Mouse (Mus musculus) forebrain, embryonic 16.5 days (tissue): Measurements from ENCODE around the gene Mettl15. TPM values are rescaled to one million over a fixed set of nuclear protein-coding genes. Genes with fewer than 3 reads are reported as not detected.
A peak's percentile ranks its signal among the peaks of the same experiment; 100 is the strongest.

ENCODE experiments used
- ATAC-seq: fragments of 200-750 bp; cut with Nextera tagmentation; 2 replicates; pipeline ENCODE4 v1.8.0; 2017; ENCODE audit warnings: mild to moderate bottlenecking, moderate library complexity
- H3K27ac ChIP-seq: fragments of 300-500 bp; sonication (generic); 2 replicates; pipeline ENCODE4 v1.5.1; 2014; ENCODE audit warnings: low read length, control low read depth
- H3K27me3 ChIP-seq: fragments of 300-500 bp; sonication (generic); replicated peaks from 2 replicates; pipeline ENCODE4 v1.6.1; 2014; ENCODE audit warnings: low read length; ENCODE audit not compliant: control insufficient read depth, insufficient read depth
- H3K36me3 ChIP-seq: fragments of 300-500 bp; sonication (generic); 2 replicates; pipeline ENCODE4 v1.6.1; 2014; ENCODE audit not compliant: control insufficient read depth, insufficient read depth
- H3K4me1 ChIP-seq: fragments of 300-500 bp; sonication (generic); replicated peaks from 2 replicates; pipeline ENCODE4 v1.6.1; 2014; ENCODE audit warnings: low read length; ENCODE audit not compliant: control insufficient read depth, insufficient read depth
- H3K4me2 ChIP-seq: fragments of 300-500 bp; sonication (generic); 2 replicates; pipeline ENCODE4 v1.6.1; 2014; ENCODE audit warnings: mild to moderate bottlenecking, low read length, control low read depth
- H3K4me3 ChIP-seq: fragments of 300-500 bp; sonication (generic); replicated peaks from 2 replicates; pipeline ENCODE4 v1.5.1; 2014; ENCODE audit warnings: mild to moderate bottlenecking, low read length, control low read depth
- H3K9ac ChIP-seq: fragments of 300-500 bp; sonication (generic); replicated peaks from 2 replicates; pipeline ENCODE4 v1.6.1; 2014; ENCODE audit warnings: low read depth, low read length, control low read depth
- H3K9me3 ChIP-seq: fragments of 300-500 bp; sonication (generic); 2 replicates; pipeline ENCODE4 v1.6.1; 2016; ENCODE audit warnings: low read length; ENCODE audit not compliant: control insufficient read depth
- WGBS: fragments of 180-500 bp; shearing (Covaris S2); extraction: QIAGEN DNeasy Blood & Tissue Kit; methylation state at CpG from one replicate; pipeline ENCODE4 v1.1.7; 2014; 5-methylcytosine and 5-hydroxymethylcytosine counted together
- polyA plus RNA-seq: library from polyadenylated mRNA; unstranded; fragments of >200 nt; fragmentation: Nextera tagmentation; extraction: Ambion mirVana; gene quantifications from 2 replicates; pipeline ENCODE4 v1.2.1, GENCODE M21; 2015

Mettl15 gene
- 11.4 and 16.5 TPM in 2 replicates for polyA plus RNA-seq

- H3K36me3 ChIP-seq, result no peaks in the 10 kb centered on the region
- peak within 1 kb of the TSS; percentile 76 for H3K4me2 ChIP-seq
- under 1% methylated on average over 51 of the region's 51 CpGs for WGBS
- no peaks in the 10 kb centered on the region for H3K27me3 ChIP-seq
- ATAC-seq, result peak; percentile 99
- peak within 1 kb of the TSS; percentile 63 for H3K4me3 ChIP-seq
- peak within 1 kb of the TSS; percentile 77 for H3K9ac ChIP-seq
- H3K9me3 ChIP-seq, result no peaks in the 10 kb centered on the region
- peaks cover 7% of the 10 kb centered on the region for H3K4me1 ChIP-seq
- H3K27ac ChIP-seq, result peak within 1 kb of the TSS; percentile 78
Observed at GRCm38 (mm10) chr2:109280600-109281340, at the start of gene Mettl15, which contains the start of gene Kif18a. Gene Mettl15 (minus strand): TSS chr2:109280748. Gene Kif18a (plus strand): TSS chr2:109280738.

GRCm38 (mm10) chr2:109311369-109311768 lies 30.8 kb upstream of the Mettl15 start:
- Histone ChIP-seq H3K9me3 (no peaks in the 10 kb centered on the region), H3K27me3 (no peaks in the 10 kb centered on the region), H3K4me2 (no peak overlapping the region), H3K36me3 (no peaks in the 10 kb centered on the region), H3K4me1 (no peaks in the 10 kb centered on the region), H3K9ac (no peak overlapping the region), H3K27ac (no peak overlapping the region), H3K4me3 (no peak overlapping the region)
- 97% methylated on average over 5 of the region's 5 CpGs for WGBS
- ATAC-seq, result no peak

- no peak for ATAC-seq
- Histone ChIP-seq H3K9ac (no peak overlapping the region), H3K4me1 (no peaks in the 10 kb centered on the region), H3K4me2 (no peak overlapping the region), H3K27me3 (no peaks in the 10 kb centered on the region), H3K9me3 (no peaks in the 10 kb centered on the region), H3K27ac (no peak overlapping the region), H3K4me3 (no peak overlapping the region), H3K36me3 (no peaks in the 10 kb centered on the region)
Observed at GRCm38 (mm10) chr2:109303638-109304037, 23.1 kb upstream of the Mettl15 start.

- no peak overlapping the region for H3K9ac ChIP-seq
- 90% methylated on average over 3 of the region's 3 CpGs for whole genome bisulfite sequencing
- no peaks in the 10 kb centered on the region for H3K36me3 ChIP-seq
- ATAC-seq, result no peak
- H3K4me2 ChIP-seq, result no peak overlapping the region
- H3K4me3 ChIP-seq, result no peak overlapping the region
- no peaks in the 10 kb centered on the region for H3K27me3 ChIP-seq
- no peak overlapping the region for H3K27ac ChIP-seq
- no peaks in the 10 kb centered on the region for H3K9me3 ChIP-seq
- no peaks in the 10 kb centered on the region for H3K4me1 ChIP-seq
Observed at GRCm38 (mm10) chr2:109302234-109302633, 21.7 kb upstream of the Mettl15 start.

GRCm38 (mm10) chr2:109298160-109298559 lies 17.6 kb upstream of the Mettl15 start:
- H3K36me3 ChIP-seq, result peaks cover 5% of the 10 kb centered on the region; the same call in 1 of the 2 replicates
- WGBS, result 98% methylated on average over 1 of the region's 1 CpGs
- ATAC-seq, result no peak
- no peak overlapping the region for H3K9ac ChIP-seq
- no peak overlapping the region for H3K4me2 ChIP-seq
- H3K4me1 ChIP-seq, result no peaks in the 10 kb centered on the region
- no peaks in the 10 kb centered on the region for H3K27me3 ChIP-seq
- no peak overlapping the region for H3K27ac ChIP-seq
- H3K9me3 ChIP-seq, result no peaks in the 10 kb centered on the region
- H3K4me3 ChIP-seq, result no peak overlapping the region

GRCm38 (mm10) chr2:109296264-109296663 lies 15.7 kb upstream of the Mettl15 start:
- no peaks in the 10 kb centered on the region for H3K9me3 ChIP-seq
- no peak overlapping the region for H3K9ac ChIP-seq
- no peak for ATAC-seq
- H3K4me2 ChIP-seq, result no peak overlapping the region
- no peaks in the 10 kb centered on the region for H3K27me3 ChIP-seq
- no peak overlapping the region for H3K27ac ChIP-seq
- 91% methylated on average over 5 of the region's 5 CpGs for WGBS
- H3K4me3 ChIP-seq, result no peak overlapping the region
- peaks cover 5% of the 10 kb centered on the region; the same call in 1 of the 2 replicates for H3K36me3 ChIP-seq
- H3K4me1 ChIP-seq, result no peaks in the 10 kb centered on the region

- Histone ChIP-seq H3K4me2 (no peak overlapping the region), H3K36me3 (no peaks in the 10 kb centered on the region), H3K27me3 (no peaks in the 10 kb centered on the region), H3K4me3 (no peak overlapping the region), H3K9ac (no peak overlapping the region), H3K9me3 (no peaks in the 10 kb centered on the region), H3K27ac (no peak overlapping the region), H3K4me1 (no peaks in the 10 kb centered on the region)
- ATAC-seq, result no peak
- WGBS, result 93% methylated on average over 6 of the region's 6 CpGs
Observed at GRCm38 (mm10) chr2:109289327-109289726, 8.8 kb upstream of the Mettl15 start.

- Histone ChIP-seq H3K9me3 (no peaks in the 10 kb centered on the region), H3K4me3 (no peak overlapping the region), H3K9ac (no peak overlapping the region), H3K4me2 (no peak overlapping the region), H3K4me1 (peaks cover 7% of the 10 kb centered on the region), H3K27me3 (no peaks in the 10 kb centered on the region), H3K36me3 (no peaks in the 10 kb centered on the region), H3K27ac (no peak overlapping the region)
- ATAC-seq, result no peak
- whole genome bisulfite sequencing, result 90% methylated on average over 3 of the region's 3 CpGs
Observed at GRCm38 (mm10) chr2:109284121-109284520, 3.6 kb upstream of the Mettl15 start.

GRCm38 (mm10) chr2:109281341-109281690 lies 768 bp upstream of the Mettl15 start:
- peak overlapping the region; percentile 63 for H3K4me3 ChIP-seq
- peaks cover 7% of the 10 kb centered on the region for H3K4me1 ChIP-seq
- H3K36me3 ChIP-seq, result no peaks in the 10 kb centered on the region
- H3K27me3 ChIP-seq, result no peaks in the 10 kb centered on the region
- 0 out of 2 replicates have a peak, but pooled peaks have one; percentile 2 for ATAC-seq
- no peaks in the 10 kb centered on the region for H3K9me3 ChIP-seq
- H3K9ac ChIP-seq, result peak overlapping the region; percentile 62
- H3K4me2 ChIP-seq, result peak overlapping the region; percentile 76
- 3% methylated on average over 1 of the region's 1 CpGs for whole genome bisulfite sequencing
- H3K27ac ChIP-seq, result peak overlapping the region; percentile 25; the same call in 1 of the 2 replicates
